Mouse (Mus musculus) urinary bladder, postnatal 4 days (tissue): ENCODE measurements around the gene Serpine1.

Experiments used
- DNase-seq, 2 experiments: peaks; one replicate each; pipeline ENCODE4 v3.0.0; 2021 to 2022; ENCODE audit warnings: low spot score in 2 of 2

Serpine1 gene

DNA sequence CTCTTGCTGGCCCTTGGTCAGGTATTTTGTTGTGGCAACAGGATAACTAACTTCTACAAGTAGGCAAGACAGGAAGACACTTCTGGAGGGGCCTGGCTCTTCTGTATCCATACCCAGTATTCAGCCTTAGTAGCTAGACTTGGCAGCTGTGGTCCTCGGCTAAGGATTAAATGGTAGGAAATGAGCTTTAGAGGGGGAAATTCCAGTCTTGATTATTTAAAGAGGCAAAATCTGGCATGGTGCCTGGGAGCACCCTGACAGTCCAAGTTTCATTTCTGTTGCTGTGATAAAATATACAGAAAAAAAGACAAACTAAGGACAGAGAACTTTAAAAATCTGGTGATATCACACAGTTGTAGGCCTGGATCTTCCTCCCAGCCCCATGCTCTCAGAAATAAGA is 24.0 kb upstream of the Serpine1 start:
- DNase-seq: no peak

GRCm38 (mm10) chr5:137095135-137095534 is 23.1 kb upstream of the Serpine1 start:
- DNase-seq: no peak

DNA sequence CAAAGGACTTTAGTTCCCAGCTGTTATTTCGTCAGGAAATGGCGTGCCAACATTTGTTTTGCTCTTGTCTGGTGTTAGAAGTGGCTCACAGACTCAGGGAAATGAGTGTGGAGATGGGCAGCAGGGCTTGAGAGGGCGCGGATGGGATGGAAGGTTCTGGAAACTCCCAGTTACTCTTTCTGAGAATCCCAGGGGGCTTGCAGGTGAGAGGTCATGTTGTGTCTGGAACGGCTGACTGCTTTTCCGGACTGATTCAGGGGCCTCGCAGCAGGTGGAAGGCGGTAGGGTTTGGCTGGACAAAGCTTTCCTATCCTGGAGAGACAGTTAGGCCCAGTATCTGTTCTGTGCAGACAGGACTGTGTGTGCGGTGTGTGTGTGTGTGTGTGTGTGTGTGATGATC is 21.7 kb upstream of the Serpine1 start:
- DNase-seq: no peak

- DNase-seq: no peak
Measured at GRCm38 (mm10) chr5:137091560-137091959, 19.5 kb upstream of the Serpine1 start.

DNA sequence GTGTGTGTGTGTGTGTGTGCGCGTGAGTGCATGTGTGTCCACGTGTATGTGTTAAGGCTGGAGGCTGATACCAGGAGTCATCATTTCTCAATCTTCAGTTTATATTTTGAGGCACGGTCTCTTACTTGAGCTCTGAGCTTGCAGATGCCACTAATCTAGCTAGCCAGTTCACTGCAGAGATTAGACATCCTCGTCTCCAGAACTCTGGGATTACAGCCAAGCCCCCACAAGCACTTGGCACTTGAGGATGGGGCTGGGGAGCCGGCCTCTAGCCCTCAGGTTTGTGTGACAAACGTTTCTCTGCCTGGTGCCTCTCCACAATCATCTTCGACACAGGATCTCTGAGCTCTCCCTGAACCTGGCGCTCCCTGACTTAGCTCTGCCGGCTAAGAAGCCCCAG is 18.8 kb upstream of the Serpine1 start:
- no peak for DNase-seq

GRCm38 (mm10) chr5:137087410-137087809 is 15.3 kb upstream of the Serpine1 start:
- DNase-seq: no peak

GRCm38 (mm10) chr5:137085731-137086130 is 13.7 kb upstream of the Serpine1 start:
- DNase-seq: no peak

GRCm38 (mm10) chr5:137085021-137085420 is 13.0 kb upstream of the Serpine1 start:
- DNase-seq: no peak

GRCm38 (mm10) chr5:137083051-137083450 is 11.0 kb upstream of the Serpine1 start:
- no peak for DNase-seq

DNA sequence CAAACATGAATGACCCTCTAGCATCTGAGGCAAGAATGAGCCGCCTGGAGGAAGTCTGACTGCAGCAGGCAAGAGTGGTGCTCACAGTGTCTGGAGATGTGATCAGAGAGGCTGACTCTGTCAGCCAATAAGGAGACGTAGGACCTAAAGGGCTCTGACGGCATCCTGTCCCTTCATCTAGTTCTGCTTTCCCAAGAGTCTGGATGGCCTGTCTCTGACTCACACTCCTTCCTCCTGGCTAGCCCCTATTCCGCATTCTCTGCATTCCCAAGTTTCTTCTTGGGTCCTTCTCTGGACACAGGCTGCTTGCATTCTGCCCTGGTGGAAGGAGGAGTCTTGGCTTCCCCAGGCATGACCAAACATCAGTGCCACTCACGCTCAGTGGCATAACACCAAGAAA is 7.8 kb upstream of the Serpine1 start:
- peak in 1 of 2 experiments; percentile 26 for DNase-seq

DNA sequence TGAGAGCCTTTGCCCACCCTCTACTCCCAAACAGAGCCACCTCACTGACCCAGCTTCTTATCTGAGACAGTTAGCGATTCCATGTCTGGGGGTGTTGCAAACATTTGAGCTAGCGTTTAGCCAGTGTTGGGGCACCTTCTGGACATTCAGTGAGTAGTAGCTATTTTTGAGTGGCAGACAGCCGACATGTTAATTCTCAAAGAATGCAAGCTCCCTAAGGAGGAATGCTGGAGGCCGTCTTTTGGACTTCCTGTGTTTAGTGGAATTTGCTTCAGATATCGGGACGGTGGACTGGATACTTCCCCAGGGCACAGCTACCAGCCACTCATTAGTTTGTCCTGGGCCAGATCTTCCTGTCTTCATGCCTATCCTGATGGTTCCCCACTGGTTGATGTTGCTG is 6.5 kb upstream of the Serpine1 start:
- DNase-seq: no peak

- no peak for DNase-seq
Measured at GRCm38 (mm10) chr5:137078041-137078440, 6.0 kb upstream of the Serpine1 start.

DNA sequence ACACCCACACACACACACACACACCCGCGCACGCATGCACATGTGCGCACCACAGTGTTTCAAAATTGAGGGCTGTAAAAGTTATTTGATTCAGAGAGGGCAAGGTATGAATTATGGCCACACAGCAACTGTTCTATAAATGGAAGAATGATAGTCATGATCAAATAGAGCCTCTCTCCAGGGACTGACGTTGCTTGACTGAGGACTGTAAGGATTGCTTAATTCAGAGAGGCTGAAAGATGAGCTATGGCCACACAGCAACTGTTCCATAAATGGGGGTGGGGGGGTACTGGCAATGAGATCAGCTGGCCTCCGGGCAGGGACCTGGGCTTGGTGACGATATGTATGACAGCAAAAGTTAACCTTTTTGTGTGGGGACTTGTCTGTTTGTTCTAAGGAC is 5.1 kb upstream of the Serpine1 start:
- DNase-seq: no peak

- DNase-seq: peak in 1 of 2 experiments; percentile 48
Measured at GRCm38 (mm10) chr5:137076191-137076930, 4.3 kb upstream of the Serpine1 start.

GRCm38 (mm10) chr5:137075726-137076125 is 3.7 kb upstream of the Serpine1 start:
- DNase-seq: no peak

- peak in 1 of 2 experiments; percentile 47 for DNase-seq
Measured at GRCm38 (mm10) chr5:137074191-137074651, 2.2 kb upstream of the Serpine1 start.

DNA sequence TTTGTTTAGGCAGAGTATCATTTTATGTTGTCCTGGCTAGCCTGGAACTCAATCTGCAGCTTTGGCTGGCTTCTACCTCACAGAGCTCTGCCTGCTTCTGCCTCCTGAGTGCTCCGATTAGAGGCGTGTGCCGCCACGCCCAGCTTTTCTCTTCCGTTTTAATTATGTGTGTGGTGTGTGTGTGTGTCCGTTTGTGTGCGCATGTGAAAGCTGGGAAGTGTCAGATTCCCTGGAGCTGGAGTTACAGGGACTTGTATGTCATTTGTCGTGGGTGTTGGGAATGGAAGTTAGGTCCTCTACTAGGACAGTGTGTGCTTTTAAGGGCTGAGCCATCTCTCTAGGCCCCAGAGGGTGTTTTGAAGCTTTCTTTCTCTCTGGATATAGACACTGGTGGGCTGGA is 1.1 kb upstream of the Serpine1 start:
- DNase-seq: no peak

DNA sequence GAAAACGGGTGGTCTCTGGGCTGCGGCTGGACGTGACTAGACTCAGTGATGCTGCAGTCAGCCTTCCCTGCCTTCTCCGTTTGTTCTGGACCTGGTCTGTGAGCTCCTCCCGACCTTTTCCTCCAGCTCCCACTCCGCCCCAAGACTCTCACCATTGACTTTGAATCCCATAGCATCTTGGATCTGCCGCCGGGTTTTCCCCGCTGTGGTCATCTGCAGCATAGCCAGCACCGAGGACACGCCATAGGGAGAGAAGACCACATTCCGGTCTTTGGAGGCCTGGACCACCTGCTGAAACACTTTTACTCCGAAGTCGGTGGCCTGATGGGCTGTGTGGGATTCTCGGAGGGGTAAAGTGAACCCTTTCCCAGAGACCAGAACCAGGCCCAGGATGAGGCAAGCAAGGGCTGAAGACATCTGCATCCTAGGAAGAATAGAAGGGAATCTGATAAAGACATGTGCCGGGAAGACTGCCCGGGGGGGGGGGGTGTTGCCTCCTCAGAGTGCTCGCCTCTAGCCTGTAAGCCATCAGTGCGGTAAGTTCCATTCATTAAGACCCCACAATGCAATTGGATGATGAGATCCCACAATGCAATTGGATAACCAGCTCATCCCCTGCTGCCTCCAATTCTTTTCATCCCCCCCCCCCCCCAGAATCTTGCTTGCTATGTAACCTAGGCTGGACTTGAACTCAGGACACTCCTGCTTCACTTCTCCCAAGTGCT is 1.0 kb downstream of the Serpine1 start:
- no peak for DNase-seq

- DNase-seq: no peak
Measured at GRCm38 (mm10) chr5:137068711-137069110, 3.4 kb downstream of the Serpine1 start.

- no peak for DNase-seq
Measured at GRCm38 (mm10) chr5:137065923-137066322, 6.1 kb downstream of the Serpine1 start.

DNA sequence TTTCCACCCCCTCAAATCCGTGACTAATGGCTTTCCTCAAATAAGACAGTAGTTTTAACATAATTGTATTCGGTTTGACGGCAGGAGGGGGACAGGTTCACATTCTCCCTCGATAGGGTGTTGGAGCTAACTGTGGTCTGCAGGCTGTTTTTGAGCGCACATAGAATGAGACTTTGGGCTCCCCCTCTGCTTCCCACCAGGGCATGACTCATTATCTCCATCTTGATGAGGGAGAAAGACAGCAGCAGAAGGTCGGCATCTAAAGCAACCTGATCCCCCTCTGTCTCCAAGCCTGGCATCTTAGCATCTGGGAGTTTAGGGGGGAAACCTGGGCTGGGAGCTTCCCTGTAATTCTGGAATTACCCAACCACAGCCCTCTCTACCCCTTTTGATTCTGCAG is 6.6 kb downstream of the Serpine1 start:
- no peak for DNase-seq

DNA sequence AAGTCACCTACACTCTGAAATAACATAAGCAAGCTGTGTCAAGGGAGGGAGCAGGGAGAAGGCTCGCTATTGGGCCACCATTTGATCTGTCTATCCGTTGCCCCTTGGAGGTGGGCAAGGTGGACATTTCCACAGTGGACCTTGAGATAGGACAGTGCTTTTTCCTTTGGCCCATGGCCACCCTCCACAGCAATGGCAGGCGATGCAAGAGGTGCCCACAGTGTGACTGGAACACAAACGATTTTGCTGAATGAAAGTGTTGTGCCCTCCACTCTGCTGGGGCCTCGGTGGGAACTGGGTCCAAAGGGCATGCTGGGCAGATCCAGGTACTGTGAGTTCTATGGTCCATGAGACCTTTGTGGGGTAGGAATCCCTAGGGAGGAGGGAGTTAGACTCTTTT is 9.5 kb downstream of the Serpine1 start:
- no peak for DNase-seq

DNA sequence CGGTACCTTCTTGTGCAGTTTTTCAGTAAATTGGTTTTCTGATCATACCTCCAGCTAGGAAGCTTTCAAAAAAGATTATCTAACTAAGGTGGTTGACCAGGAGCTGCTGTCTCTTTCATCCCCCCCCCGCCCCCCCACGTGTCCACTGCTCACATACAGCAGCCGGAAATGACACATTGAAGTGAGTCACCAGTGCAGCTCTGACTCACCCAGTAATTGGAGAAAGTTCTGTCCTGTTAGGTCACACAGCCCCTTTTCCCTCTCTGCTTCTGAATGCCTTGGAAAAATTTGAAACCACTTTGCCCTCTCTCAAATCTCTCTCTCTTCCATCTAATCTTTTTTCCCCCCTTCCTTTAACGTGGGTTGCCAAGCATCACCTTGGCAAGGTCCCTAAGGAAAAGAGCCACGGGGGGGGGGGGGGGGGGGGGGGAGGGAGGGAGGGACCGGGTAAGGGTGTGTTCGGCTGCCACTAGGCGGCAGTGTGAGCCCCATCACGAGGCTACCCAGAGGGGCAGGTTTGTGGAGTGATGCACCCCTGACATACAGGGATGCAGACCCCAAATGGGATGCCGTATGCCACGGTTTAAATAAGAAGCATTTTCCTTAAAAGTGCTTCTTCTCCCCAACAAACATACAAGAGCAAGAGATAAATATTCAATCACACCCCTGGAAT is 10.1 kb downstream of the Serpine1 start:
- DNase-seq: no peak
